Mouse (Mus musculus) CH12F3 (cell line): ENCODE results near the gene Pdik1l.

Experiments used
- in situ Hi-C: fragments of 300-500 bp; cut with MboI; formaldehyde crosslinking; loops from 2 replicates; pipeline ENCODE4 v1.14.3; 2020; ENCODE audit warnings: low sequenced_read_pairs

Gene Pdik1l

DNA sequence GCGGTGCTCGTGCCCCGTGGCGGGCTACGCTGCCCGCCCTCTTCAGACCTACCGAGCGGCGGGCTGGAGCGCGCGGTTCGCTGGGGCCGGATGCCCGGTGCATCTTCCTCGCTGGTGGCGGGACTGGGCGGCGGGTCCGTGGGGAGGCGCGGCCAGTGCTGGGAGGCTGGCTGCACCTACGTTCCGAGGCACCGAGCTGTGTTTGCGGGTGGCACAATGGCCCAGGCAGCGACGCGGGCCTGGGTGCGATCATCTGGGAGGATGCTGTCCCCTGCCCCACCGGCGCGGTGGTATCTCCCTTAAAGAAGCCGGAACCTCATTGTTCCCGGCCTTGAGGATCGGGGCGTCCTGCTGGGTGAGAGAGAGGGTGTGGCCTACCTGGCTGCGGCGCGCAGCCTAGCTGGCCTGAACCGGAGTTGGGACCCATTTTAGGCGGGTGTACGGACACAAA is at the start of gene Pdik1l:
TSS of gene Pdik1l (minus strand) at position 321 of the 451 bp plus-strand sequence.
- in situ Hi-C loops: no loop called here

- in situ Hi-C loops: no loop called here
These were observed 42.6 kb upstream of the Pdik1l start for GRCm38 (mm10) chr4:134330281-134330680.

DNA sequence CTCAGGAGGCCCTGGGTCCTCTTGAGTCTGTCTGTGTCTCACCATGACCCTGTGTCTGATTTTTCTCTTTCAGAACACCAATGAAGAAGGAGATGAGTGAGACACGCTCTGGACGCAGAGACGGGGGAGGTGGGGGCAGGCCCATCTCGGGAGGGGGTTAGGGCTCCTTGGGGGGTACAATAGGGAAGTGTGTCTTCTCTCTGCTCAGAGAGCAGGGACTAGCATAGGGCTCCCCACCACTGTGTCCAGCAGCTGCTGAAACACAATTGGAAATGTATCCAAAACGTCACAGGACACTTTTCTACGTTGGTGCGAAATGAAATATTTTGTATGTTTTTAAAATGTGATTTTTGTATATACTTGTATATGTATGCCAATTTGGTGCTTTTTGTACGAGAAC is 41.1 kb upstream of the Pdik1l start:
- in situ Hi-C loops: no loop called here

GRCm38 (mm10) chr4:134328151-134328550 is 40.5 kb upstream of the Pdik1l start:
- in situ Hi-C loops: no loop called here

DNA sequence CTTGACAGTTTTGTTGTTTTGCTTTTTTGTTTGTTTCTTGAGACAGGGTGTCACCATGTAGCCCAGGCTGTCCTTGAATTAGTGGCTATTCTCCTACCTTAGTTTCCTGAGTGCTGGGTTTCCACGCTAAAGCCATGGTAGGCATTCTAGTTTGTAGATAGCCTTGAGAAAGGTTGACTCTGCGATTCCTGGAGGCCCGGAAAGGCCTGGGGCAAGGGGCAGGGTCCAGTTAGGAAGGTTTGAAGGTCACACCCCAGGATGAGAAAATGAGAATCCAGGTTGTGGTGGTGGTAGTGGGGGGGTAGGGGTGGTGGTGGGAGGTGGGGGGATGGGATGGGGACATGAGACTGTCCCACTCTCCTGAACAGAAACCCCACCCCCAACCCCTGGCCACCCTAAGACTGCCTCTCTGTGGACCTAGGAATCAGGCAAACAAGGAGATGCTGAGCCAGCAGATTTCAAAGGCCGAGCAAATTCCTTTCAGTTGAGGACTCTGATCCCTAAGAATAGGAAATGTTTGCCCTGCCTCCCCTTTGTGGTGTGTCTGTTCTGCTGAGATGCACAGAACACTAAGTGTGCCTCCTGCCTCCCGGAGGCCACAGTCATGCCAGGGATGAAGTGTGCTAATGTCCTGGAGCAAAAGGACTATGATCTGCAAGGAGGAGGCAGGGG is 39.3 kb upstream of the Pdik1l start:
- in situ Hi-C loops: no loop called here

DNA sequence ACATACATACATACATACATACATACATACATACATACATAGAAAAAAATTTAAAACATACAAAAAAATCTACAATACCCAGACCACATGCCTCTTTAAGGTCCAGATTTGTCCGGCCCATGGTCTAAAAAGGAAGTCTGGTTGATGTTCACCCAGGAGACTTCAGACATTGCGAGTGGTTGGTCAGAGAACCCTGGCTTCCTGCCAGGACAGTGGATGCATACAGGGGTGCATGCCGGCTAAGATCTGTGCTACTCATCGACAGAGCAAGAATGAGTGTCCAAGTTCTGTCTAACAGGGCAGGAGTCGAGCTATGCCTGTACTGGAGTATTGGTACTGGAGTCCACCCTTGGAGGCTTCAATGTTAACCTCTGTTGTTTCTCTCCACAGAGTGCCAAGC is 37.0 kb upstream of the Pdik1l start:
- in situ Hi-C loops: no loop called here

DNA sequence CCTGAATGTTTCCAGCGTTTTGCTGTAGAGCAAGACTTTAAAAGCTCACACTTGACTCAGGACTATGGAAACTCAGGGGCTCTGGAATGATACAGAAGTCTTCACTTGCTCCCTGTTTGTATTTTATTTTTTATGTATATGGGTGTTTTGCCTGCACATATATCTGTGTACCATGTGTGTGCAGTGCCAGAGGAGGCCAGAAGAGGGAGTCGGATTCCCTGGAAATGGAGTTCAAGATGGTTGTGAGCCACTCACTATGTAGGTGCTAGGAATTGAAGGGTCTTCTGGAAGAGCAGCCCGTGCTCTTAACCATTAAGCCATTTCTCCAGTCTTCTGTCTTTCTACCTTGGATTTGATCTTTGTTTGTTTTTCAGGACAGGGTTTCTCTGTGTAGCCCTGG is 33.8 kb upstream of the Pdik1l start:
- in situ Hi-C loops: no loop called here

DNA sequence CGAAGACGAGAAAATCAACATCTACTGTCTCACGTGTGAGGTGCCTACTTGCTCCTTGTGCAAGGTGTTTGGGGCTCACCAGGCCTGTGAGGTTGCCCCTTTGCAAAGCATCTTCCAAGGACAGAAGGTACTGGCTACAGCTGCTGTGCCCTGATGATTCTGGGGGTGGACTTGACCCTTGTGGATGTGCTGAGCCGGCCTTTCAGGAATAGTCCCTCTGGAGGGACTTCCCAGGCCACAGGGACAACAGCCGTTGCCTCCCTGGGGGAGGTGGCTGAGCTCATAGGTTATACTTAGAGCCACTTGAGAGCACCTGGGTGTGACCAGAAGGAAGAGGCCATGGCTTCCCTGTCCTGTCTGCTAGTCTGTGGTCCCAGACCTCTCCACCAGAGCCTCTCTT is 32.0 kb upstream of the Pdik1l start:
- in situ Hi-C loops: no loop called here

GRCm38 (mm10) chr4:134319074-134319473 is 31.4 kb upstream of the Pdik1l start:
- in situ Hi-C loops: no loop called here

DNA sequence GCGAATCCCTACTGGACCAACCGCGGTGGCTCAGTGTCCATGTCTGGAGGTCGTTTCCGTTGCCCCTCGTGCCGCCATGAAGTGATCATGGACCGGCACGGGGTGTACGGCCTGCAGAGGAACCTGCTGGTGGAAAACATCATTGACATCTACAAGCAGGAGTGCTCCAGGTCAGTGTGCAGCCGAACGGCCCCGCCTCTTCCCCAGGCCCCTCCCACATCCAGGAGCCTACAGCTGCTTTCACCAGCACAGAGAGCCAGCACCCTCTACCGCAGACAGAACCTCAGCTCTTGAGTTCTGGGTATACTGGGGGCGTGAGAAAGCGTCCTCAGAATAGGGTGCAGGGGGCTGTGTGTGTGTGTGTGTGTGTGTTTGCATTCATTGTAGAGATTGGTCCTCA is 28.7 kb upstream of the Pdik1l start:
- in situ Hi-C loops: no loop called here

GRCm38 (mm10) chr4:134315470-134315869 is 27.8 kb upstream of the Pdik1l start:
- in situ Hi-C loops: no loop called here

DNA sequence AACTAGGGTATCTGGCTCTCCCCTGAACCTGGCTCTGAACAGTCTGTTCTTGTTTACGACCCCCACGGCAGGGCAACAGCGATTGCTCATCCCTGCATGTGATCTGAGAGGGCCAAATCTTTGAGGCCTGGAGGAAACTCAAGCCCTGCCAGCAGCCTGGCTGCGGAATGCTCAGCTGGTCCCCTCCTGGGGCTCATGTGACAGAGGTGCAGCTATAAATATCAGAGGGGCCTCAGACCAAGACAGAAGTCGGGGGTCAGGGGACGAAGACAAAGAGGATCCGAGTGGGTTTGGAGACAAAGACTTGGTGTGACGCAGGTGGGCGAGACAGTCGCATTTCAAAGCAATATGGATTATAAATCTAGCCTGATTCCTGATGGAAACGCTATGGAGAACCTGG is 27.2 kb upstream of the Pdik1l start, which contains the start of gene Trim63:
TSS of gene Trim63 (plus strand) at position 245 of the 400 bp plus-strand sequence.
- in situ Hi-C loops: no loop called here

GRCm38 (mm10) chr4:134314081-134314655 is 26.5 kb upstream of the Pdik1l start:
- in situ Hi-C loops: no loop called here

- in situ Hi-C loops: no loop called here
These were observed 25.2 kb upstream of the Pdik1l start for GRCm38 (mm10) chr4:134312901-134313300.

DNA sequence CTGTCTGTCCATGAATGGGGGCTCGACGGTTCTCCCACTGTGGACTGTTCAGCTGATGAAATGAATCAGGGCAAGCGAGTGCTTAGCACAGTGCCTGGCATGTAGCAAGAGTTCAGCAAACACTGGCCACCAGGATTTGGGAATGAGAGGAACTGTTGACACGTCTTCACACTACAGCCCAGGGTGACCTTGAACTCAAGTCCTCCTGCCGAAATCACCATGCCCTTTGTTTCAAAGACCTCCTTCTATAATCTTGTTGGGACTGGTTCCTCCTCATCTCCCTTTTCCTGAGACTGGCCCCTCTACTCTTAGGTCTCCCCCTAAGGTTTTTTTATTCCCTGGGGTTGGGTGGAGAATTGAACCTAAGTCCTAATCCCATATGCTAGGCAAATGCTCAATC is 24.6 kb upstream of the Pdik1l start:
- in situ Hi-C loops: no loop called here

DNA sequence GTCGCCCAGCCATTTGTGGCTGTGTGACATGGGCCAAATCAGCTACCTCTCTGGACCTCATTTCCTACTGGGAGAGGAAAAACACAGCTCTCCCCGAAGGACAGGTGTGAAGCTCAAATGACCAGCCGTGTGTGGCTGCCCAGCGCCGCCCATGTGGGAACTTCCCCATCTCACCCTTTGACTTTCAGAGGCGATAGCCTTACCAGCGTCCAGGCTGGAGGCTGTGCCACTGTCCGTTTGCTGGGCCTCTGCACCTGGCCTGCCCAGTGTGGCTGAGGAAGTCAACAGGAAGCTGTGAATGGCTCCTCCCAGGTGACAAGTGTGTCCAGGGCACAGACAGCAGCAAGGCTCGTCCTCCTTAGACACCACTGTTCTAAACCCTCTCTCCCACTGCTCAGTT is 24.1 kb upstream of the Pdik1l start:
- in situ Hi-C loops: no loop called here

DNA sequence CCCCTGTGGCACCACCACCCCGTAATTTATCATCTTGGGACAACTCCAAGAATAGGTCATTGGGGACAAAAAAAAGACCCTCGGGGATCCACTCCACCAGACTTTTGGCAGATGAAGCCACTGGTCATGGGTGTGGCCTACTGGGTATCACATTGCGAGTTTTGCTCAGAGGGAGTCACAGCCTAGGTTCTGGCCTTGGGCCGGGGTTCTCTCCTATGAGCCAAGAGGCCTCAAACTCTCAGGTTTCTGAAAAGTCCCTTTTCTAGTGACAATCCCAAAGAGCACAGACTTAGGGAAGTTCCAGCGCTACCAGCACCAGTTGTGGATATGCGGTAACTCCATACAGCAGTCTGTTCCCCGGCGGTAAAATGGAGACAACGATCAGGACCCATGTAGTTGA is 23.0 kb upstream of the Pdik1l start:
- in situ Hi-C loops: no loop called here

DNA sequence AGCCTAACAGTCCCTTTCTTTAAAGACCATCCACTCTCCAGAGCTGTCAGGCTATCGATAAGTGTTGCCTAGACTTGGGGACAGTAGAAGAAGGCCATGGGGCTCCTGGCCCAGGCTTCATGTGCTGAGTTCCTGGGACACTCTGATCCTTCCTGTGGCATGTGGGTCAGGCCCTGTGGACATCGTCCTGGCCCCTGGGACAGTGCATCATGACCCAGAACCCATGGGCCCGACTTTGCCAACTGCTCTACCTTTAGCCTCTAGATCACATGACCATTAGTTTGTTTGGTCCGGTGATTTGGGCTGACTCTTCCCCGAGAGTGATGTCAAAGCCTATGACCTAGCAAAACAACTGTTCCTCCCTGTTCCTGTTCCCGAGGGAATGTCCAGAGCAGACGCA is 22.4 kb upstream of the Pdik1l start:
- in situ Hi-C loops: no loop called here

- in situ Hi-C loops: no loop called here
These were observed 19.8 kb upstream of the Pdik1l start for GRCm38 (mm10) chr4:134307367-134308072.

DNA sequence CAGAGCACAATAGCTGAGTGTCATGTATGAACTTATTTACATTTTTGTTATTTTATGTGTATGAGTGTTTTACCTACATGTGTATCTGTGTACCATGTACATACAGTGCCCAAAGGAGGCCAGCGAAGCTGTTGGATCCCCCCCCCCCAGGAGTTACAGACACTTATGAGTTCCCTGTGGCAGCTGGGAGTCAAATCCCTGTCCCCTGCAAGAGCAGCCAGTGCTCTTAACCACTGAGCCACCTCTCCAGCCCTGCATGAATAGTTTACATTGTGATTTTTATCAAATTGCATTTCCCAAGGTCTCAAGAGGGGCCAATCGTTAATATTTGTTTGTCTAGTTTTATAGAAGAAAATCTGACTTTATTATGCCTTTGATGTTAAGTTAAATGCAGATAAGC is 19.3 kb upstream of the Pdik1l start:
- in situ Hi-C loops: no loop called here

- in situ Hi-C loops: no loop called here
These were observed 14.4 kb upstream of the Pdik1l start for GRCm38 (mm10) chr4:134302084-134302483.

DNA sequence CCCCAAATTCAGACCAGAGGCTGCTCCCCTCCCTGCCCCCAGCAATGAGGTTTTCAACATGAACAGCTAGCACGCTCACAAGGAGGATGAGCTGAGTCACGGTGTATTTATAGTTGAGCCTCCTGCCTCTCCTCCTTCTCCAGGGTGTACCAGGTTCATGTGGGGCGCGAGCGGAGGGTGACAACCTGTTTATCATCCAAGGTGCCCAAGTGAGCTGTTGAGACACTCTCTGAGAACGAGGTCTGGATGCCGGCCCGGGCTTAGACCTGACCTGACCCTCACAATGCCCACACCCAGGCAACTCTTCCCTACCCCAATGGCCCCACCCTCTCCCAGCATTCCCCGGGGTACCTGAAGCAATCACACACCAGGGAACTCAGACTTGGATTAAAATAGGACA is 12.6 kb upstream of the Pdik1l start:
- in situ Hi-C loops: no loop called here
